Mouse (Mus musculus): Measurements from ENCODE around the gene Ptprm.

GRCm38 (mm10) chr17:67302074-67302473, 52.2 kb downstream of the Ptprm start:
- no peak for TF ChIP-seq CTCF (IDR thresholded peaks at IDR 0.05; ENCODE audit: low read depth)
- TF ChIP-seq EP300 (IDR thresholded peaks at IDR 0.05; ENCODE audit: low read depth) = no peak

Measured in liver, embryonic 14.5 days (tissue).